Mouse (Mus musculus) heart, embryonic 14.5 days (tissue): ENCODE measurements around the gene Itpkc. TPM values are rescaled to one million over a fixed set of nuclear protein-coding genes. Genes with fewer than 3 reads are reported as not detected.
"Not testable (repeated sequence)": the region's sequence is repeated elsewhere in the genome, so short reads cannot be mapped to it uniquely, and the experiment has no call there.

Source experiments
- ATAC-seq: fragments of 200-750 bp; cut with Nextera tagmentation; 2 replicates; pipeline ENCODE4 v1.8.0; 2017; ENCODE audit warnings: low read depth, moderate TSS enrichment; ENCODE audit not compliant: insufficient number of reproducible peaks, insufficient read depth, low FRiP score
- H3K27ac ChIP-seq, 2 experiments: fragments of 200-500 bp in 1 of 2; fragments of 300-500 bp in 1 of 2; sonication (generic) in 1 of 2; replicated peaks in 1 of 2; 2 replicates each; pipeline ENCODE4 v1.5.1; 2012 to 2014; ENCODE audit warnings: low read depth in 2 of 2, low read length in 2 of 2, control low read depth in 1 of 2, mild to moderate bottlenecking in 1 of 2, mixed read lengths in 1 of 2; ENCODE audit not compliant: control insufficient read depth in 1 of 2, insufficient read depth in 1 of 2
- H3K27me3 ChIP-seq: fragments of 300-500 bp; sonication (generic); 2 replicates; pipeline ENCODE4 v1.6.1; 2014; ENCODE audit warnings: mild to moderate bottlenecking, low read length, control low read depth; ENCODE audit not compliant: control insufficient read depth, insufficient read depth
- H3K36me3 ChIP-seq: fragments of 300-500 bp; sonication (generic); 2 replicates; pipeline ENCODE4 v1.6.1; 2014; ENCODE audit warnings: mild to moderate bottlenecking, control low read depth, low read length, mixed read lengths; ENCODE audit not compliant: control insufficient read depth, insufficient read depth
- H3K4me1 ChIP-seq, 2 experiments: fragments of 200-500 bp in 1 of 2; fragments of 300-500 bp in 1 of 2; sonication (generic) in 1 of 2; 2 replicates each; pipeline ENCODE4 v1.6.1; 2012 to 2014; ENCODE audit warnings: low read length in 2 of 2, control low read depth in 1 of 2, mixed read lengths in 1 of 2; ENCODE audit not compliant: control insufficient read depth in 2 of 2, insufficient read depth in 2 of 2
- H3K4me2 ChIP-seq: fragments of 300-500 bp; sonication (generic); 2 replicates; pipeline ENCODE4 v1.6.1; 2014; ENCODE audit warnings: mild to moderate bottlenecking, low read length
- H3K4me3 ChIP-seq, 2 experiments: fragments of 200-500 bp in 1 of 2; fragments of 300-500 bp in 1 of 2; sonication (generic) in 1 of 2; 2 replicates each; pipeline ENCODE4 v1.5.1; 2012 to 2014; ENCODE audit warnings: low read length in 2 of 2, mild to moderate bottlenecking in 2 of 2, control low read depth in 1 of 2, low read depth in 1 of 2, moderate library complexity in 1 of 2; ENCODE audit not compliant: control insufficient read depth in 1 of 2, insufficient read depth in 1 of 2
- H3K9ac ChIP-seq: fragments of 300-500 bp; sonication (generic); 2 replicates; pipeline ENCODE4 v1.6.1; 2014; ENCODE audit warnings: mild to moderate bottlenecking, low read length
- H3K9me3 ChIP-seq: fragments of 300-500 bp; sonication (generic); 2 replicates; pipeline ENCODE4 v1.6.1; 2016; ENCODE audit warnings: low read length, control low read depth; ENCODE audit not compliant: control insufficient read depth
- WGBS: fragments of 180-500 bp; shearing (Covaris S2); extraction: QIAGEN DNeasy Blood & Tissue Kit; methylation state at CpG from one replicate; pipeline ENCODE4 v1.1.7; 2014; 5-methylcytosine and 5-hydroxymethylcytosine counted together
- polyA plus RNA-seq: library from polyadenylated mRNA; unstranded; fragments of >200 nt; fragmentation: Nextera tagmentation; extraction: Ambion mirVana; gene quantifications from 2 replicates; pipeline ENCODE4 v1.2.1, GENCODE M21; 2014

The Itpkc gene
- polyA plus RNA-seq, 1 experiment from 2014 or later = 3.8 TPM

DNA sequence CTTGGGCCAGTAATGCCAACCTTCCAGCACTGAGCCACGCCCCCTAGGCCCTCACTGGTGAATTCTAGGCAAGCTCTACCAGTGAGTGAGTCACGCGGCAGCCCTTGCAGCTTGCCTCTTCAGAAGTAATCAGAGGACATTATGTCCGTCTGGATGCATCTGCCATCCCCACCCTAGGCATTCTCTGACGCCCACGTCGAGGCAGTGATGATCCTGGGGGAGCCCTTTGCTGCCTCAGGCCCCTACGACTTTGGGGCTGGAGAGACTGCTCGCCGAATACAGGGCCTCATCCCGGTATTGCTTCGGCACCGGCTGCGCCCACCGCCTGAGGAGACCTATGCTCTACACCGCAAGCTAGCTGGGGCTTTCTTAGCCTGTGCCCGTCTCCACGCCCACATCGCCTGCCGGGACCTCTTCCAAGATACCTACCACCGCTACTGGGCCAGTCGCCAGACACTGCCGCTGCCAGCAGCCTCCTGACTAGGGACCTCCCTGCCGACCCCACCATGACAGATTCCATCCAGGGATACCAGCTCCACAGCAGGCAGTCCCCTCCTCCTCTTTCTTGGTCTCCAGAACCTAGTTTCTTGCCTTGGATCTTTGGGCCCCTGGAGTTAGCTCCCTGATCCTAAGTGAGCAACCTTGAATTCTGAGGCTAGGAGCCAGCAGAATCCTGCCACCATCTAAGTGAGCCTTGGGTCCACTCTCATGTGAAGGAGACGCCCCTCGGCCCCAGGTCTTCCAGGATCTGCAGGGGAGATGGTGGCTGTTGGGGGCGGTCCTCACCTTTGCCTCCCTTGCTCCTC lies 28.8 kb upstream of the Itpkc start:
- Histone ChIP-seq H3K27me3 (no peaks in the 10 kb centered on the region), H3K4me3 (peak overlapping the region; percentile 16 to 81; a peak in 2 of 4 replicates), H3K27ac (peak overlapping the region; percentile 53 to 55; a peak in 3 of 4 replicates), H3K4me1 (peaks cover 17 to 19% of the 10 kb centered on the region in 2 experiments), H3K9me3 (no peaks in the 10 kb centered on the region), H3K9ac (peak overlapping the region; percentile 53), H3K36me3 (peaks cover 4% of the 10 kb centered on the region), H3K4me2 (peak overlapping the region; percentile 92)
- 15% methylated on average over 27 of the region's 27 CpGs for WGBS
- 0 out of 2 replicates have a peak, but pooled peaks have one; percentile 23 for ATAC-seq

- WGBS = 58% methylated on average over 3 of the region's 3 CpGs
Observed at GRCm38 (mm10) chr7:27255721-27256120, 27.3 kb upstream of the Itpkc start.

DNA sequence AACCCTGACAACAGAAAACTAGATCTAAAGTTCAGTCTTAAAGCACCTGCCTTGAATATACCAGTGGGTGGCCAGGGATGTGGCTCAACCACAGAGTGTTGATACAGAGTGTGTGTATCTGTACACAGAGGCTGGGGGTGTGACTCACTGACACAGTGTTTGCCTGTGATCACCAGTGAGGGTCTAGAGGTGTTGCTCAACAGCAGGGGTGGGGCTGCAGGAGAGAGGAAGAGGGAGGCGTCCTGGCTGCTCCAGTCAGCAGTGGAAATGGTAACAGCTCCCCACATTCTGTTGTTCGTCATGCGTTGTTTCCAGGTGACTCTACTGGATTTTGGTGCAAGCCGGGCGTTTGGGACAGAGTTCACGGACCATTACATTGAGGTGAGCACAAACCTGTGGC lies 23.5 kb upstream of the Itpkc start:
- H3K4me3 ChIP-seq = no peak overlapping the region
- H3K4me2 ChIP-seq = no peak overlapping the region
- ATAC-seq = no peak
- WGBS = 81% methylated on average over 6 of the region's 6 CpGs
- H3K4me1 ChIP-seq = peaks cover 2 to 9% of the 10 kb centered on the region in 2 experiments; a peak in 3 of 4 replicates
- H3K9me3 ChIP-seq = no peaks in the 10 kb centered on the region
- no peak overlapping the region for H3K9ac ChIP-seq
- 0 out of 2 replicates have a peak, but pooled peaks cover 3% of the 10 kb centered on the region for H3K36me3 ChIP-seq
- no peak overlapping the region for H3K27ac ChIP-seq
- no peaks in the 10 kb centered on the region for H3K27me3 ChIP-seq

More at GRCm38 (mm10) chr7:27255721-27256120, 27.3 kb upstream of the Itpkc start:
- H3K4me1 ChIP-seq = peaks cover 17 to 19% of the 10 kb centered on the region in 2 experiments
- H3K9ac ChIP-seq = no peak overlapping the region
- H3K27me3 ChIP-seq = no peaks in the 10 kb centered on the region
- no peak for ATAC-seq
- H3K27ac ChIP-seq = no peak overlapping the region
- H3K9me3 ChIP-seq = no peaks in the 10 kb centered on the region
- no peak overlapping the region for H3K4me3 ChIP-seq
- H3K36me3 ChIP-seq = no peaks in the 10 kb centered on the region
- H3K4me2 ChIP-seq = no peak overlapping the region

DNA sequence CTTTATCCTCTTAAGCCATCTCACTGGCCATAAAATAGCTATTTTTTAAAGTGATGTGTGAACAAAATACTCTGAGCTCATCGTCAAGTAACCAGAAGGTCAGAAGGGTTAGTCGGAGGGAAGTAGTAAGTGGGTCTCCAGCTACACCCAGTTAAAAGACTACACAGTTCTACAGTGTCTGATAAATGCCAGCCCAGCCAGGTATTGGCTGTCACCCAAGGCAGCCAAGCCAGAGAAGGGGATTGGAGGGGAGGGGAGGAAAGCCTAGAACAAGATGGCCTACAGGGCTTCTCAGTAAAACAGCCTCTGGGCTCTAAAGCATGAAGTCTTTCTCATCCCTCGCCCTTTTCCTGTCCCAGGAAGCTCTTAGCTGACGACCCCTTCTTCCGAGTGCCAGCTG lies 21.5 kb upstream of the Itpkc start:
- WGBS = 72% methylated on average over 5 of the region's 5 CpGs
- ATAC-seq = no peak
- Histone ChIP-seq H3K4me1 (peaks cover 0 to 6% of the 10 kb centered on the region in 2 experiments; a peak in 1 of 4 replicates), H3K4me2 (no peak overlapping the region), H3K4me3 (no peak overlapping the region), H3K27ac (no peak overlapping the region), H3K36me3 (peaks cover 14% of the 10 kb centered on the region; the same call in 1 of the 2 replicates), H3K9ac (no peak overlapping the region), H3K9me3 (no peaks in the 10 kb centered on the region), H3K27me3 (no peaks in the 10 kb centered on the region)

- Histone ChIP-seq H3K36me3 (peaks cover 14% of the 10 kb centered on the region; the same call in 1 of the 2 replicates), H3K27me3 (no peaks in the 10 kb centered on the region), H3K9me3 (no peaks in the 10 kb centered on the region), H3K27ac (no peak overlapping the region), H3K4me1 (peaks cover 0 to 6% of the 10 kb centered on the region in 2 experiments; a peak in 1 of 4 replicates), H3K4me2 (no peak overlapping the region), H3K9ac (no peak overlapping the region), H3K4me3 (no peak overlapping the region)
- 82% methylated on average over 2 of the region's 2 CpGs for WGBS
- no peak for ATAC-seq
Observed at GRCm38 (mm10) chr7:27249146-27249545, 20.7 kb upstream of the Itpkc start.

GRCm38 (mm10) chr7:27244088-27244487 lies 15.6 kb upstream of the Itpkc start:
- WGBS = 83% methylated on average over 2 of the region's 2 CpGs
- not testable (repeated sequence) for H3K4me1 ChIP-seq

GRCm38 (mm10) chr7:27243211-27243610 lies 14.8 kb upstream of the Itpkc start:
- Histone ChIP-seq H3K9me3 (no peaks in the 10 kb centered on the region), H3K4me1 (no peaks in the 10 kb centered on the region), H3K9ac (no peak overlapping the region), H3K27ac (no peak overlapping the region), H3K36me3 (peaks cover 47% of the 10 kb centered on the region), H3K4me3 (no peak overlapping the region), H3K4me2 (no peak overlapping the region), H3K27me3 (no peaks in the 10 kb centered on the region)
- WGBS = 57% methylated on average over 8 of the region's 8 CpGs
- ATAC-seq = no peak

More at GRCm38 (mm10) chr7:27244088-27244487, 15.6 kb upstream of the Itpkc start:
- not testable (repeated sequence) for H3K27ac ChIP-seq, H3K27me3 ChIP-seq, H3K9ac ChIP-seq, H3K9me3 ChIP-seq, ATAC-seq, H3K4me3 ChIP-seq, H3K4me2 ChIP-seq
- H3K36me3 ChIP-seq = peaks cover 43% of the 10 kb centered on the region
